Mouse (Mus musculus): ENCODE measurements around the gene Fat3.

DNA sequence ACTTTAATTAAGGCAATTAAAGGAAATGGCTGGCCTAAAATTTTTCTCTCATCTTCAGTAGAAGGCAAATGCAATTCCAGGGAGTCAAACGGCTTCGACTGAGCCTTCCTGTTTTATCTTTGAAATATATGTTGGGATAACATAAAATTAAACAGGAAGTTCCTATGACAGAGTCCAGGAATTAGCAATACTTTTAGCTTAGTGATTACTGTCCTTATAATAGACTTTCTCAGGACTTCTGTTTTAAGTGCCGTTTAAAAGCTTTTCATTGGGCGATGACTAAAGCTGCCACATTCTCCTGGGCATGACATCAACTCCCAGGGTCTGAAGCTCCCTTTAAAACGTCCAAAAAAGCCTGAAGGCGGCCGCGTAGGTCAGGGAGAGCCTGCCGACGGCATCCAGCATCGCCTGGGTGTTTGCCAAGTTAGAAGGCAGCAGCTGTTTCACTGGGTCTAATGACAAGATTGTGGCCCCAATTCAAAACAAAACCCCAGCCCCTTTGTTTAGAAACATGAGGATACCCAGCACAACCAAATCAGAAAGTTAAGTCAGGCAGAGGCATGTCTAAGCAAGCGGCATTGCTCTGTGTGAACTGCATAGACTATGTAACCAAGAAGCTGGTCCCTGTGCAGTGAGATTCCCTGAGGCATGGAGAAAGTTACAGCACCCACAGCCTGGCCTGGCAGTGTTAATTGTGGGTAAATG, 524.0 kb downstream of the Fat3 start:
- TF ChIP-seq CHD2 (IDR thresholded peaks at IDR 0.05; ENCODE audit: low read depth, low read length): no peak
- no peak for TF ChIP-seq ZC3H11A (IDR thresholded peaks at IDR 0.05; ENCODE audit: borderline replicate concordance, low read depth, low read length)
- TF ChIP-seq HCFC1 (IDR thresholded peaks at IDR 0.05; ENCODE audit: borderline replicate concordance, insufficient read depth, low read length): no peak
- no peak for TF ChIP-seq ZNF384 (IDR thresholded peaks at IDR 0.05; ENCODE audit: low read depth, low read length)
- TF ChIP-seq MAFK (IDR thresholded peaks at IDR 0.05; ENCODE audit: insufficient read depth, low read depth, low read length): no peak

Measured in ES-E14 (cell line).